Mouse (Mus musculus): ENCODE results near the gene Kazn.

The Kazn gene

GRCm38 (mm10) chr4:142188501-142188900, 50.7 kb downstream of the Kazn start:
- DNase-seq = no peak

GRCm38 (mm10) chr4:142186155-142186554, 53.0 kb downstream of the Kazn start:
- DNase-seq = no peak

GRCm38 (mm10) chr4:142185533-142185900, 53.7 kb downstream of the Kazn start:
- DNase-seq = no peak

GRCm38 (mm10) chr4:142184852-142185532, 54.2 kb downstream of the Kazn start:
- no peak for DNase-seq

- no peak for DNase-seq
Measured at GRCm38 (mm10) chr4:142183591-142183990, 55.6 kb downstream of the Kazn start.

- DNase-seq = no peak
Measured at GRCm38 (mm10) chr4:142183015-142183414, 56.2 kb downstream of the Kazn start.

DNA sequence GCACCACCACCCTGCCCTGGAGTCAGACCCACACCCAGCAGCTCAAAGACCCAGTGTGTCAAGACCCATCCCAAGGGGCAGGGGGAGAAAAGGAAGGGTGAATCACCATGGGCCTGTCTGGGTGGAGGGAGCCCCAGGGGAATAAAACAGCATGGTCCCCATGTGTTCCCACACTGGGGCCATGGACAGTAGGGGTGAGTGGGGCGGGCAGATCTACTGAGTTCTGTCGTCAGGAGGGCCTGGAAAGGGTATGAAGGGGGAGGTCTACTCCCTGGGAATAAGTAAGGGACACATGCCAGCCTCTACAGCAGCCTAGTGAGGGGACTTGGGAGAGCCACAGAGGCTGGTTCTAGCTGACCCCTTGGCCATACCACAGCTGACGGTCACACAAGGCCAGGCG, 57.6 kb downstream of the Kazn start:
- DNase-seq = peak in 1 of 2 experiments; percentile 61

- peak; percentile 23 to 50 for DNase-seq
Measured at GRCm38 (mm10) chr4:142180874-142181273, 58.3 kb downstream of the Kazn start.

- peak; percentile 88 to 96 for DNase-seq
Measured at GRCm38 (mm10) chr4:142180289-142180688, 58.9 kb downstream of the Kazn start.

DNA sequence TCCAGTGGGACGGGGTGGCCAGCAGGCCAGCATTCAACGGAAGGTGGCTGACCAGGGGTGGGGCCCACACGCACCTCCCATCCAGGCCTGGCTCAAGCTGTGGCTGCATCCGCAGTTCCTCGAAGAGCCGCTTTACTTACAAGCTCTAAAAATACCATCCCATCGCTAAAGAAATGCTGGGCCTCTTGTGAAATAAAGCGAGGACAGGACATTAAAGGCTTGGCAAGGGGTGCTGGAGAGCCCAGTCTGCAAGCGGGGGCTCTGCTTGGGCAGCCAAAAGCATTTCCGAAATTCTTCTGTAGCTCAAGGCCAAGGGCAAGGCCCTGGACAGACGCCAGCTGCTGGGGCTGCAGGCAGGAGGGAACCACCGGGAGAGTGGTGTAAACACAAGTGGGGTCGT, 59.7 kb downstream of the Kazn start:
- DNase-seq = peak; percentile 86 to 96

GRCm38 (mm10) chr4:142176732-142177131, 62.5 kb downstream of the Kazn start:
- no peak for DNase-seq

DNA sequence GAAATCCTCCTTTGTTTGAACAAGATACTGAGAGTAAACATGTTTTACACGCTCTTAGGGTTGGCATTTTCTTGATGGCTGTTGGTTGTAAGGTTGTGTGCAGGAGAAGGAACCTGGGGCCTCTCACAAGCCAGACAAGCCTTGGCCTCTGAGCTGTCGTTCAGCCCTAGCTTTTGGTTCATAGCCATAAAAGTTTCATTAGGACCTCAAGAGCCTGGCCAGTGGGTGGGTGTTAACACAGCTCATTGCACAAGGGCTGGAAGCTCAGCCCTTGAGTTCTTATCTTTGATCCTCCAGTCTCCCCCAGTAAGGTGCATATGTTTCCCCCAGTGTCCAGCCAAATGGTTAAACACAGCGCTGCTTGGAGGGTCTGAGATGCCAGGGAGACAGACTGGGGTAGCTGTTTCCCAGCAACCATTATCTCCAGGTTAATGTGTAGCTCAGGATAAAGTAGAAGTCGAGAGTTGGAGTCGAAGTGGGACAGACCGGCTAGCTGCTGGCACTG, 65.2 kb downstream of the Kazn start:
- DNase-seq = peak; percentile 26 to 49

DNA sequence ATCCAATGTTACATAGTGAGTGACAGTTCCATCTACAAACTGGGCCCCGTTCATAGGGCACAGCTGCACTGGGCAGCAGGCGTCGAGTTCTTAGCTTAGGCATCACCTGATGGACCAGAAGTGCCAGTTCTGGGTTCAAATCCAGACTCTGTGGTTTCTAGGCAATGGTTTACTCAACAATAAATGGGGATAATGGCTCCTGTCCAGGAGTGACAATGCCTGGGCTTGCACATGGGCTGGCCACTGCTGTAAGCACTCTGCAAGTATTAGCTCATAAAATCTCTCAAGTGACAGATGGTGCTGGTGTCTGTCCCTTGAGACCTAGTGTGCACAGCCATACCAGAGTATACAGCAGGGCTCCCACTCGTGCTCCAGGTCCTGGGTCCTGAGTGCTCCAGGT, 66.3 kb downstream of the Kazn start:
- DNase-seq = no peak

- no peak for DNase-seq
Measured at GRCm38 (mm10) chr4:142171788-142172497, 67.3 kb downstream of the Kazn start.

GRCm38 (mm10) chr4:142170882-142171768, 68.1 kb downstream of the Kazn start:
- DNase-seq = peak; percentile 46 to 48

DNA sequence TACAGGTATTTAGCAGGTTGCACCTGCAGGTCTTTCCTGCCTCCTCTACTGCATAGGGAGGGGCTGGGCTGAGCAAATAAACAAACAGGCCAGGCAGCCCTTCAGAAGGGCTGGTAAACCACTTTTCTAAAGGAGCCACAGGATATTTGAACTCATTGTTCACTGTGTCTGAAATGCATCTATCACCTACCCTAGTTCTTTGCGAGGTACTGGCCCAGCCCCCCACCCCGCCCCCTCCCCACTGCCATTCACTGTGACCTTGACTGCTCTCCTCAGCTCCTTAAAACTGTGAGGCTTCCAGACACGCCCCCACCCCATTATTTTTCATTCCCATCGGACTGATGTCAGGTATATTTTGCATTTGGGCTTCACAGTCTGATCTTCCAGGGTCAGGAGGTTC, 69.6 kb downstream of the Kazn start:
- DNase-seq = no peak

DNA sequence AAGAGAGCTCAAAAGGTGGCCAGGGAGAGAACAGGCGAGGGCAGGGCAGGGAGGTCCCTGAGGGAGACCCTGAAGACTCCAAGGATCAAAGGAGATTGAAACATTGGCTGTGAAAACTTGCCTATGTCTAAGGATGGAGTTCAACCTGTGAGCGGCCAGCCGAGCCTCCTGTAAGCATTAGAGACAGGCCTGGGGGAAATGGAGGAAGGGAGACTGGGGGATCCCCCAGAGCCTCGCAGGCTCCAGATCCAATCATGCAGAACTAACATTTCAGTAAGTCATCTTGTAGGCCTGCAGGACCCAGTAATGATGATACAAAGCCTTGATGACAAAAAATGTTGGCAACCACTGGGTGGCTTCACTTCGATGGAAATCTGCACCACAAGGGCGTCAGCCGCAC, 70.8 kb downstream of the Kazn start:
- DNase-seq = no peak

DNA sequence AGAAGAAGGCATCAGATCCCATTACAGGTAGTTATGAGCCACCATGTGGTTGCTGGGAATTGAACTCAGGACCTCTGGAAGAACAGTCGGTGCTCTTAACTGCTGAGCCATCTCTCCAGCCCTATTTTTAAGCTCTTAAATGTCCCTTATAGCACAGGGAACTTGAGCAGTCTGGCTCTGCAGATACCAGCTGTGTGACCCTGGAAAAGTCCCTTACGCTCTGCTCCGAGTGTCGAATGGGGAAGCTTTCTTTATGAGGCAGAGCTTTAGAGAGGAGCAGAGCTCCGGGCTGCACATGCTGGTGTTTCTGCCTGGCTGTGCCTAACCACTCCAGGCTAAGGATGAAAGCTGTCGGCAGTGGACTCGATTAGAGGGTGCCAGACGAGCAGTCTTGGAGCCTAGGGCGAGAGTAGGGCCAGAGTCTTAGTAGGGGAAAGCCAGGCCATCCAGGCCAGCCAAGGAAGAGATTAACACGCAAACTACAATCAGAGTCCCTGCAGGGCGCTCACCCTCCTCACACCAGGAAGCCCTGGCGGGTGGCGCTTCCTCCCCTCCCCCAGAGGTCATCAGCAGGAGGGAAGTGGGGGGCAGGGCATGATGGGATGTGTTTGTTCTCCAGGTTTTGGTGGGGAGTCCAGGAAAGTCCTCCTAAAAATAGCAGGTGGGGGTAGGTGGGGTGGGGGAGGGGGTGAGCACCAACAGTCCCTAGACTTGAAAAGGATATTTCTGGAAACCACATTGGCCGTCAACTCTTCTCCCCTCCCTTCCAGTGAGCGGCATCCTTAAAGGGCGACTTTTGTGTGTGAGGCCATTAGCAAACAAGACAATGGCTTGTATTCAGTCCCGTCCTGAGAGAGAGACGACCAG, 73.1 kb downstream of the Kazn start:
- peak; percentile 78 to 88 for DNase-seq

DNA sequence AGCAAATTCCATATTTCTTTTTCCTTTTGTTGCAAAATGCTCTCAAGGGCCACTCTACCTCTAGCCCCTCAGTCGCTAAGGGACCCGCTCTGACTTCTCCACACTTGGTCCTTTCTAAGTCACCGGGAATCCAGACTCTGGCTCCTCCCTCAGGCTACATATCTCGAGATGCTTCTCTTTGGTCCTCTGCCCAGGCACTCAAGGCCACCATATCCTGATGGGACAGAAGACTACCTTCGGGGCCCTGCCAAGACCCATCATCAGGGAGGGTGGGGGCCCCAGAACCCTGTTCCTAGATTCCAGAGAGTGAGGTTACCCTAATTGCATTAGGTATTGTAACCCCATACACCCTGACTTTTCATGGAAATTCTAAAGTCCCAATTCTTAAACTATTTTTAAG, 73.8 kb downstream of the Kazn start:
- DNase-seq = no peak

- DNase-seq = no peak
Measured at GRCm38 (mm10) chr4:142164386-142164785, 74.8 kb downstream of the Kazn start.

- no peak for DNase-seq
Measured at GRCm38 (mm10) chr4:142163862-142164261, 75.3 kb downstream of the Kazn start.

- peak; percentile 35 to 55 for DNase-seq
Measured at GRCm38 (mm10) chr4:142162729-142163128, 76.5 kb downstream of the Kazn start.
